Mouse (Mus musculus) MEL (cell line): ENCODE measurements around the gene Slc26a10. TPM values are rescaled to one million over a fixed set of nuclear protein-coding genes. Genes with fewer than 3 reads are reported as not detected.
A peak's percentile ranks its signal among the peaks of the same experiment; 100 is the strongest.

Experiments
- DNase-seq: peaks from one replicate; pipeline ENCODE4 v3.0.0; 2011; ENCODE audit warnings: low read depth, low spot score
- H3K27ac ChIP-seq: 2 replicates; pipeline ENCODE4 v1.5.1; 2012; ENCODE audit warnings: low read depth, mild to moderate bottlenecking, control low read depth, low read length, moderate library complexity; ENCODE audit not compliant: control insufficient read depth
- H3K27me3 ChIP-seq, 2 experiments: fragments of 150-350 bp in 1 of 2; sonication (generic) in 1 of 2; 2 replicates each; pipeline ENCODE4 v1.6.1; 2012; ENCODE audit warnings: low read length in 2 of 2, mild to moderate bottlenecking in 2 of 2, improper control_type of control experiment in 1 of 2, moderate library complexity in 1 of 2; ENCODE audit not compliant: insufficient read depth in 2 of 2, control insufficient read depth in 1 of 2
- H3K36me3 ChIP-seq, 2 experiments: 2 replicates each; pipeline ENCODE4 v1.6.1; 2012 to 2014; ENCODE audit warnings: low read length in 2 of 2, improper control_type of control experiment in 1 of 2, inconsistent platforms in 1 of 2, mild to moderate bottlenecking in 1 of 2; ENCODE audit not compliant: insufficient read depth in 2 of 2, control insufficient read depth in 1 of 2
- H3K4me1 ChIP-seq, 2 experiments: fragments of 150-350 bp in 1 of 2; sonication (generic) in 1 of 2; 2 replicates each; pipeline ENCODE4 v1.6.1; 2012; ENCODE audit warnings: low read length in 2 of 2, improper control_type of control experiment in 1 of 2, mild to moderate bottlenecking in 1 of 2; ENCODE audit not compliant: insufficient read depth in 2 of 2, control insufficient read depth in 1 of 2
- H3K4me3 ChIP-seq, 2 experiments: fragments of 150-350 bp in 1 of 2; sonication (generic) in 1 of 2; 2 replicates each; pipeline ENCODE4 v1.5.1; 2012; ENCODE audit warnings: low read depth in 2 of 2, low read length in 2 of 2, mild to moderate bottlenecking in 2 of 2, moderate library complexity in 2 of 2, control low read depth in 1 of 2, improper control_type of control experiment in 1 of 2; ENCODE audit not compliant: control insufficient read depth in 1 of 2, insufficient read depth in 1 of 2
- H3K79me2 ChIP-seq: 2 replicates; pipeline ENCODE4 v1.6.1; 2012; ENCODE audit warnings: mild to moderate bottlenecking, low read length, moderate library complexity; ENCODE audit not compliant: control insufficient read depth, poor library complexity, insufficient read depth
- H3K9ac ChIP-seq: 2 replicates; pipeline ENCODE4 v1.6.1; 2012; ENCODE audit warnings: low read depth, mild to moderate bottlenecking, control low read depth, low read length, moderate library complexity; ENCODE audit not compliant: control insufficient read depth, poor library complexity, severe bottlenecking
- H3K9me3 ChIP-seq: fragments of 150-350 bp; sonication (generic); replicated peaks from 2 replicates; pipeline ENCODE4 v1.6.1; 2012; ENCODE audit warnings: mild to moderate bottlenecking, low read length, improper control_type of control experiment, moderate library complexity; ENCODE audit not compliant: insufficient read depth
- BHLHE40 ChIP-seq: IDR thresholded peaks from 2 replicates; pipeline ENCODE4 v1.6.1; 2012; ENCODE audit warnings: low read depth, mild to moderate bottlenecking, inconsistent platforms, low read length, improper control_type of control experiment, borderline replicate concordance
- CTCF ChIP-seq, 3 experiments: IDR thresholded peaks in 2 of 3; conservative IDR thresholded peaks in 1 of 3; 2 replicates each; pipeline ENCODE4 v1.5.1; 2011 to 2012; ENCODE audit warnings: low read length in 3 of 3, low read depth in 2 of 3, mild to moderate bottlenecking in 2 of 3, improper control_type of control experiment in 1 of 3, inconsistent platforms in 1 of 3, mixed read lengths in 1 of 3, moderate library complexity in 1 of 3; ENCODE audit not compliant: control insufficient read depth in 1 of 3, insufficient read depth in 1 of 3, poor library complexity in 1 of 3, severe bottlenecking in 1 of 3
- ELF1 ChIP-seq: IDR thresholded peaks from 2 replicates; pipeline ENCODE4 v1.6.1; 2014; ENCODE audit warnings: low read depth, mild to moderate bottlenecking, inconsistent platforms, low read length, improper control_type of control experiment, moderate library complexity
- ETS1 ChIP-seq: IDR thresholded peaks from 2 replicates; pipeline ENCODE4 v1.6.1; 2012; ENCODE audit warnings: low read depth, mild to moderate bottlenecking, inconsistent platforms, low read length, improper control_type of control experiment, moderate library complexity
- GABPA ChIP-seq: IDR thresholded peaks from 2 replicates; pipeline ENCODE4 v1.6.1; 2012; ENCODE audit warnings: low read depth, mild to moderate bottlenecking, inconsistent platforms, low read length, improper control_type of control experiment, moderate library complexity
- HCFC1 ChIP-seq: IDR thresholded peaks from 2 replicates; pipeline ENCODE4 v1.6.1; 2012; ENCODE audit warnings: low read depth, mild to moderate bottlenecking, inconsistent platforms, low read length, improper control_type of control experiment, moderate library complexity
- MAFK ChIP-seq: IDR thresholded peaks from 2 replicates; pipeline ENCODE4 v1.6.1; 2011; ENCODE audit warnings: low read depth, mild to moderate bottlenecking, low read length, improper control_type of control experiment, borderline replicate concordance
- MEF2A ChIP-seq: IDR thresholded peaks from 2 replicates; pipeline ENCODE4 v1.6.1; 2014; ENCODE audit warnings: low read depth, mild to moderate bottlenecking, inconsistent platforms, low read length, improper control_type of control experiment; ENCODE audit not compliant: poor library complexity, insufficient replicate concordance, severe bottlenecking; ENCODE audit errors: extremely low read depth
- NELFE ChIP-seq: IDR thresholded peaks from 2 replicates; pipeline ENCODE4 v1.6.1; 2011; ENCODE audit warnings: low read depth, low read length, improper control_type of control experiment
- POLR2A ChIP-seq, 2 experiments: IDR thresholded peaks; 2 replicates each; pipeline ENCODE4 v1.6.1; 2011 to 2012; ENCODE audit warnings: low read length in 2 of 2, mild to moderate bottlenecking in 2 of 2, control low read depth in 1 of 2, improper control_type of control experiment in 1 of 2, low read depth in 1 of 2, moderate library complexity in 1 of 2; ENCODE audit not compliant: control insufficient read depth in 1 of 2, insufficient read depth in 1 of 2, poor library complexity in 1 of 2
- POLR2AphosphoS2 ChIP-seq: IDR thresholded peaks from 2 replicates; pipeline ENCODE4 v1.6.1; 2011; ENCODE audit warnings: low read length, improper control_type of control experiment
- POLR2AphosphoS5 ChIP-seq: IDR thresholded peaks from 2 replicates; pipeline ENCODE4 v1.6.1; 2012; ENCODE audit warnings: low read depth, borderline replicate concordance, mild to moderate bottlenecking, inconsistent platforms, low read length, moderate library complexity, mixed read lengths
- RCOR1 ChIP-seq: IDR thresholded peaks from 2 replicates; pipeline ENCODE4 v1.6.1; 2012; ENCODE audit warnings: low read depth, mild to moderate bottlenecking, inconsistent platforms, low read length, improper control_type of control experiment
- SMC3 ChIP-seq: IDR thresholded peaks from 2 replicates; pipeline ENCODE4 v1.6.1; 2011; ENCODE audit warnings: low read depth, low read length, improper control_type of control experiment
- TCF12 ChIP-seq: IDR thresholded peaks from 2 replicates; pipeline ENCODE4 v1.6.1; 2014; ENCODE audit warnings: low read depth, mild to moderate bottlenecking, inconsistent platforms, low read length, improper control_type of control experiment, moderate library complexity
- ZC3H11A ChIP-seq: IDR thresholded peaks from 2 replicates; pipeline ENCODE4 v1.6.1; 2012; ENCODE audit warnings: low read depth, mild to moderate bottlenecking, inconsistent platforms, low read length, improper control_type of control experiment
- ZNF384 ChIP-seq: IDR thresholded peaks from 2 replicates; pipeline ENCODE4 v1.6.1; 2012; ENCODE audit warnings: low read depth, mild to moderate bottlenecking, inconsistent platforms, low read length, improper control_type of control experiment
- polyA plus RNA-seq, 2 experiments: library from polyadenylated mRNA; stranded (reverse) in 1 of 2; unstranded in 1 of 2; fragments of >175 nt in 1 of 2; fragments of >200 nt in 1 of 2; gene quantifications; 2 replicates each; pipeline versions ENCODE4 v1.2.1 to v1.2.4; 2012; ENCODE audit warnings: low replicate concordance in 2 of 2, low read depth in 1 of 2; ENCODE audit not compliant: insufficient read length in 2 of 2, insufficient read depth in 1 of 2, missing spikeins in 1 of 2
- total RNA-seq: library from RNA; depleted of rRNA; stranded (reverse); fragments of 300-350 nt; gene quantifications from 2 replicates; pipeline ENCODE4 v1.2.3, GENCODE M21; 2012

The Slc26a10 gene
- total and polyA plus RNA-seq, 3 experiments: 1.1 to 1.3 TPM; not detected in 1

- DNase-seq: no peak
- Histone ChIP-seq H3K27me3 (no peaks in the 10 kb centered on the region), H3K9me3 (no peaks in the 10 kb centered on the region), H3K79me2 (no peaks in the 10 kb centered on the region), H3K4me3 (no peak overlapping the region), H3K27ac (no peak overlapping the region), H3K36me3 (peaks cover 1 to 4% of the 10 kb centered on the region in 2 experiments; a peak in 3 of 4 replicates), H3K4me1 (peaks cover 0 to 14% of the 10 kb centered on the region in 2 experiments; a peak in 3 of 4 replicates)
- TF ChIP-seq RCOR1 (no peak), CTCF (IDR thresholded peaks at IDR 0.05 in 2 of 3, conservative IDR thresholded peaks at IDR 0.05 in 1 of 3; ENCODE audit: control insufficient read depth in 1 of 3, insufficient read depth in 1 of 3, low read depth in 2 of 3, low read length in 3 of 3, poor library complexity in 1 of 3, severe bottlenecking in 1 of 3) (peak in 1 of 3 experiments; percentile 26; a peak in 2 of 6 replicates), ZC3H11A (peak; percentile 17; the same call in 1 of the 2 replicates), SMC3 (peak; percentile 33), ELF1 (no peak)
- TF ChIP-seq, all 39 proteins: peak for 3
- no peak overlapping the region for H3K9ac ChIP-seq
Measured at GRCm38 (mm10) chr10:127176228-127176627, 4.2 kb downstream of the Slc26a10 start.

GRCm38 (mm10) chr10:127174170-127174569 is 6.3 kb downstream of the Slc26a10 start:
- Histone ChIP-seq H3K9ac (no peak overlapping the region), H3K36me3 (peaks cover 0 to 1% of the 10 kb centered on the region in 2 experiments; a peak in 1 of 4 replicates)

GRCm38 (mm10) chr10:127173148-127174065 is 7.0 kb downstream of the Slc26a10 start:
- TF ChIP-seq POLR2AphosphoS5 (no peak), HCFC1 (no peak), NELFE (no peak), BHLHE40 (no peak), CTCF (IDR thresholded peaks at IDR 0.05 in 2 of 3, conservative IDR thresholded peaks at IDR 0.05 in 1 of 3; ENCODE audit: control insufficient read depth in 1 of 3, insufficient read depth in 1 of 3, low read depth in 2 of 3, low read length in 3 of 3, poor library complexity in 1 of 3, severe bottlenecking in 1 of 3) (no peak), ZNF384 (no peak), TCF12 (no peak), MAFK (no peak)
- no peaks in the 10 kb centered on the region for H3K79me2 ChIP-seq
- H3K9ac ChIP-seq: no peak overlapping the region
- no peak overlapping the region for H3K27ac ChIP-seq
- DNase-seq: no peak
- peaks cover 0 to 1% of the 10 kb centered on the region in 2 experiments; a peak in 1 of 4 replicates for H3K36me3 ChIP-seq
- no peaks in the 10 kb centered on the region for H3K9me3 ChIP-seq
- no peaks in the 10 kb centered on the region for H3K27me3 ChIP-seq
- H3K4me1 ChIP-seq: no peaks in the 10 kb centered on the region
- no peak overlapping the region for H3K4me3 ChIP-seq

More at GRCm38 (mm10) chr10:127174170-127174569, 6.3 kb downstream of the Slc26a10 start:
- no peaks in the 10 kb centered on the region for H3K79me2 ChIP-seq
- no peak overlapping the region for H3K27ac ChIP-seq
- H3K9me3 ChIP-seq: no peaks in the 10 kb centered on the region
- no peaks in the 10 kb centered on the region for H3K4me1 ChIP-seq
- no peak overlapping the region for H3K4me3 ChIP-seq
- H3K27me3 ChIP-seq: no peaks in the 10 kb centered on the region
- TF ChIP-seq HCFC1 (no peak), TCF12 (no peak), MAFK (no peak), POLR2A (IDR thresholded peaks at IDR 0.05; ENCODE audit: control insufficient read depth in 1 of 2, insufficient read depth in 1 of 2, low read depth in 1 of 2, low read length in 2 of 2, poor library complexity in 1 of 2) (no peak), CTCF (IDR thresholded peaks at IDR 0.05 in 2 of 3, conservative IDR thresholded peaks at IDR 0.05 in 1 of 3; ENCODE audit: control insufficient read depth in 1 of 3, insufficient read depth in 1 of 3, low read depth in 2 of 3, low read length in 3 of 3, poor library complexity in 1 of 3, severe bottlenecking in 1 of 3) (no peak), POLR2AphosphoS2 (no peak), GABPA (no peak), MEF2A (no peak), BHLHE40 (no peak), ETS1 (no peak)
- DNase-seq: no peak
